ENCODE assay signal across 9 mouse cellular contexts in genomic region chr6:116635251-116636180, GRCm38 (mm10). TPM values are rescaled to one million over a fixed set of nuclear protein-coding genes. Genes with fewer than 3 reads are reported as not detected.
DNase-seq lines count a peak whose midpoint lies in the region; ATAC-seq and TF ChIP-seq lines count a peak whose summit lies in the region.
"Had no signal": no experiment of that assay in that cellular context is flagged by ENCODE, and none has a peak within 500 bp of the region (broad histone marks: within the 10 kb centered on the region; RNA-seq: fewer than 3 reads in every experiment).

No protein-coding gene starts in this region.

- no peak for TF ChIP-seq POLR2A in bone marrow macrophage, adult 2 months (IDR thresholded peaks at IDR 0.05; ENCODE audit: borderline replicate concordance, low read depth, low read length)

- H3K4me1 ChIP-seq in bone marrow macrophage, adult 2 months (ENCODE audit: control insufficient read depth, insufficient read depth, low read length): peaks cover 36% of the 10 kb centered on the region
- H3K4me1 ChIP-seq in heart, embryonic 14.5 days (ENCODE audit: control insufficient read depth in 2 of 2, insufficient read depth in 2 of 2, low read length in 2 of 2): peaks cover 27 to 50% of the 10 kb centered on the region in 2 experiments
- H3K4me1 ChIP-seq: midbrain, embryonic 12.5 days had no signal

- H3K9me3 ChIP-seq in heart, embryonic 14.5 days (ENCODE audit: control insufficient read depth, low read length): no peaks in the 10 kb centered on the region
- H3K9me3 ChIP-seq: midbrain, embryonic 12.5 days had no signal

- H3K27ac ChIP-seq in bone marrow macrophage, adult 2 months (ENCODE audit: insufficient read depth, low read depth, low read length): 0 out of 2 replicates have a peak overlapping the region, but pooled peaks have one; percentile 17
- peak overlapping the region; percentile 95 to 96 for H3K27ac ChIP-seq in heart, embryonic 14.5 days (replicated peaks in 1 of 2; ENCODE audit: control insufficient read depth in 1 of 2, insufficient read depth in 1 of 2, low read depth in 2 of 2, low read length in 2 of 2)
- H3K27ac ChIP-seq: midbrain, embryonic 12.5 days had no signal

- no peak for TF ChIP-seq CTCF in bone marrow macrophage, adult 2 months (IDR thresholded peaks at IDR 0.05; ENCODE audit: low read depth, low read length)

- no peaks in the 10 kb centered on the region for H3K36me3 ChIP-seq in heart, embryonic 14.5 days (ENCODE audit: control insufficient read depth, insufficient read depth, low read length)

- 10% methylated on average over 10 of the region's 10 CpGs for WGBS in heart, embryonic 14.5 days
- 23% methylated on average over 10 of the region's 10 CpGs for WGBS in large intestine, adult 2 months

- peak overlapping the region; percentile 60 for H3K9ac ChIP-seq in heart, embryonic 14.5 days (ENCODE audit: low read length)
- H3K9ac ChIP-seq: midbrain, embryonic 12.5 days had no signal

- DNase-seq in A20 (ENCODE audit: low read depth, low spot score): peak; percentile 61
- peak; percentile 80 for DNase-seq in large intestine, adult 2 months (ENCODE audit: low read depth, low spot score)
- peak; percentile 30 for DNase-seq in mesoderm, embryonic 11.5 days (ENCODE audit: low read depth, low spot score)
- DNase-seq in retina, postnatal 1 day: no peak

- ATAC-seq in heart, embryonic 14.5 days (ENCODE audit: insufficient number of reproducible peaks, insufficient read depth, low FRiP score, low read depth): peak; percentile 96
- no peak for ATAC-seq in granulocyte monocyte progenitor cell, adult 5-6 weeks (replicated peaks; ENCODE audit: poor library complexity, severe bottlenecking)
- ATAC-seq in erythroid progenitor cell, adult 5-6 weeks (replicated peaks; ENCODE audit: low FRiP score, poor library complexity, severe bottlenecking): no peak

- peak overlapping the region; percentile 24; the same call in 1 of the 2 replicates for H3K4me2 ChIP-seq in heart, embryonic 14.5 days (ENCODE audit: low read length)
- H3K4me2 ChIP-seq: midbrain, embryonic 12.5 days had no signal

- no peak overlapping the region for H3K4me3 ChIP-seq in bone marrow macrophage, adult 2 months (ENCODE audit: insufficient read depth, low read length)
- no peak overlapping the region for H3K4me3 ChIP-seq in heart, embryonic 14.5 days (ENCODE audit: control insufficient read depth in 1 of 2, insufficient read depth in 1 of 2, low read depth in 1 of 2, low read length in 2 of 2)
- H3K4me3 ChIP-seq: midbrain, embryonic 12.5 days had no signal

- no peaks in the 10 kb centered on the region for H3K27me3 ChIP-seq in heart, embryonic 14.5 days (ENCODE audit: control insufficient read depth, insufficient read depth, low read length)
- H3K27me3 ChIP-seq: midbrain, embryonic 12.5 days had no signal

RNA-seq across cellular contexts. Expression of gene Zfp422, which starts 6.7 kb away (rescaled TPM):
- 26.7 and 31.5 TPM in 2 replicates for polyA plus RNA-seq in bone marrow macrophage, adult 2 months (2012; ENCODE audit: insufficient read depth, insufficient read length, missing spikeins)
- polyA plus RNA-seq in heart, embryonic 14.5 days (2014; fragmentation: Nextera tagmentation; extraction: Ambion mirVana): 83.6 and 86.5 TPM in 2 replicates
- 10.4 and 11.2 TPM in 2 replicates for polyA plus RNA-seq in large intestine, adult 2 months (2012; rRNA removed)
- total RNA-seq in granulocyte monocyte progenitor cell, adult 5-6 weeks (2014; fragmentation: Nextera tagmentation): 110 and 113 TPM in 2 replicates
- 68.6 and 72.0 TPM in 2 replicates for total RNA-seq in granulocyte monocyte progenitor cell, adult 5-6 weeks (2017)
- total RNA-seq in erythroid progenitor cell, adult 5-6 weeks (2015; ENCODE audit: low replicate concordance): 20.2 and 29.8 TPM in 2 replicates
- 5.5 and 6.3 TPM in 2 replicates for total RNA-seq in erythroid progenitor cell, adult 5-6 weeks (2017; ENCODE audit: low replicate concordance)

RNA-seq across cellular contexts. Expression of gene Depp1, which starts 14.9 kb away (rescaled TPM):
- 0.61 TPM in 1 of 2 replicates, not detected in the other for polyA plus RNA-seq in bone marrow macrophage, adult 2 months (2012; ENCODE audit: insufficient read depth, insufficient read length, missing spikeins)
- polyA plus RNA-seq in heart, embryonic 14.5 days (2014; fragmentation: Nextera tagmentation; extraction: Ambion mirVana): 40.6 and 45.7 TPM in 2 replicates
- polyA plus RNA-seq in large intestine, adult 2 months (2012; rRNA removed): 2.2 and 2.9 TPM in 2 replicates
- total RNA-seq in granulocyte monocyte progenitor cell, adult 5-6 weeks (2014; fragmentation: Nextera tagmentation): not detected in 2 replicates
- total RNA-seq in granulocyte monocyte progenitor cell, adult 5-6 weeks (2017): not detected in 2 replicates
- not detected in 2 replicates for total RNA-seq in erythroid progenitor cell, adult 5-6 weeks (2015; ENCODE audit: low replicate concordance)
- 2.8 TPM in 1 of 2 replicates, not detected in the other for total RNA-seq in erythroid progenitor cell, adult 5-6 weeks (2017; ENCODE audit: low replicate concordance)

RNA-seq across cellular contexts. Expression of gene Rassf4, which starts 38.2 kb away (rescaled TPM):
- polyA plus RNA-seq in bone marrow macrophage, adult 2 months (2012; ENCODE audit: insufficient read depth, insufficient read length, missing spikeins): 388 and 401 TPM in 2 replicates
- polyA plus RNA-seq in heart, embryonic 14.5 days (2014; fragmentation: Nextera tagmentation; extraction: Ambion mirVana): 8.0 and 9.4 TPM in 2 replicates
- 16.0 and 16.8 TPM in 2 replicates for polyA plus RNA-seq in large intestine, adult 2 months (2012; rRNA removed)
- 78.9 and 79.9 TPM in 2 replicates for total RNA-seq in granulocyte monocyte progenitor cell, adult 5-6 weeks (2014; fragmentation: Nextera tagmentation)
- 41.0 and 46.8 TPM in 2 replicates for total RNA-seq in granulocyte monocyte progenitor cell, adult 5-6 weeks (2017)
- total RNA-seq in erythroid progenitor cell, adult 5-6 weeks (2015; ENCODE audit: low replicate concordance): 28.1 and 28.8 TPM in 2 replicates
- total RNA-seq in erythroid progenitor cell, adult 5-6 weeks (2017; ENCODE audit: low replicate concordance): 6.9 and 11.4 TPM in 2 replicates

RNA-seq across cellular contexts. Expression of gene Olfr215, which starts 51.5 kb away (rescaled TPM):
- polyA plus RNA-seq in bone marrow macrophage, adult 2 months (2012; ENCODE audit: insufficient read depth, insufficient read length, missing spikeins): not detected in 2 replicates
- not detected in 2 replicates for polyA plus RNA-seq in heart, embryonic 14.5 days (2014; fragmentation: Nextera tagmentation; extraction: Ambion mirVana)
- polyA plus RNA-seq in large intestine, adult 2 months (2012; rRNA removed): not detected in 2 replicates
- not detected in 2 replicates for total RNA-seq in granulocyte monocyte progenitor cell, adult 5-6 weeks (2014; fragmentation: Nextera tagmentation)
- total RNA-seq in granulocyte monocyte progenitor cell, adult 5-6 weeks (2017): not detected in 2 replicates
- total RNA-seq in erythroid progenitor cell, adult 5-6 weeks (2015; ENCODE audit: low replicate concordance): not detected in 2 replicates
- not detected in 2 replicates for total RNA-seq in erythroid progenitor cell, adult 5-6 weeks (2017; ENCODE audit: low replicate concordance)
- polyA plus RNA-seq: midbrain, embryonic 12.5 days had no signal

Comparison
In these comparisons a context has a peak if more than half of its experiments do, and no peak if none do; other contexts are left out.
1. RNA of gene Depp1, which starts 14.9 kb away (polyA plus RNA-seq): 40.6 to 45.7 TPM in heart, embryonic 14.5 days; 2.2 to 2.9 TPM in large intestine, adult 2 months and 0.61 TPM in bone marrow macrophage, adult 2 months; every median in the first group is over 10 times any median in the second.
2. RNA of gene Rassf4, which starts 38.2 kb away (polyA plus RNA-seq): 388 to 401 TPM in bone marrow macrophage, adult 2 months; 16.0 to 16.8 TPM in large intestine, adult 2 months and 8.0 to 9.4 TPM in heart, embryonic 14.5 days; every median in the first group is over 10 times any median in the second.